Comparison of ENCODE assay signal across 23 mouse cellular contexts in the genomic region with DNA sequence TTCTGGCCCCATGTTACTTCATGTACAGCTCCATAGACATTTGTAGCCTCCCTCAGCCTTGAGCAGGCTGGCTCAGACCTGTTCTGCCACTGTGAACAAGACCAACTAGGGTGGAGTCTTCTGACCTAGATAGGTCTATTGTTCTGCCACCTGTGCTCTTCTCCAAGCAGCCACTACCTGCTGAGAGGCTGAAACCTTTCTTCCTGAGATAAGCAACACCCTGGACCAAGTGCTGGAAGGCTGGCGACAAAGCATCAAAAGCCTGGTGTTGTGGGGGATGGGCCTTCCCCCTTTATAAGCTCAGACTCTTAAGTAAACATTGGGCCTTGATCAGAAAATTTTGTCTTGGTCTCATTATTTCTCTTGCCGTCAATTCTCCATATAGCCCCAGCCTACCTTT.
"Had no signal": no experiment of that assay in that cellular context is flagged by ENCODE, and none has a peak within 500 bp of the region (broad histone marks: within the 10 kb centered on the region; RNA-seq: fewer than 3 reads in every experiment).

No protein-coding gene starts in this region.

- ATAC-seq: hindbrain, postnatal 0 days; intestine, postnatal 0 days; liver, embryonic 12.5 days had no signal

- H3K9ac ChIP-seq: heart, embryonic 13.5 days; heart, embryonic 15.5 days; hindbrain, embryonic 13.5 days; hindbrain, embryonic 15.5 days; limb, embryonic 12.5 days; liver, embryonic 12.5 days; liver, embryonic 14.5 days had no signal

- H3K4me1 ChIP-seq: heart, embryonic 13.5 days; heart, embryonic 15.5 days; hindbrain, embryonic 13.5 days; hindbrain, embryonic 15.5 days; limb, embryonic 10.5 days; limb, embryonic 12.5 days; liver, embryonic 12.5 days had no signal

- H3K4me3 ChIP-seq: heart, adult 2 months; heart, embryonic 13.5 days; heart, embryonic 15.5 days; hindbrain, embryonic 13.5 days; hindbrain, embryonic 15.5 days; layer of hippocampus, adult 2 months; left cerebral cortex, adult 2 months; limb, embryonic 10.5 days; limb, embryonic 12.5 days; liver, embryonic 12.5 days had no signal

- H3K27me3 ChIP-seq: heart, embryonic 13.5 days; heart, embryonic 15.5 days; hindbrain, embryonic 13.5 days; hindbrain, embryonic 15.5 days; limb, embryonic 12.5 days; liver, embryonic 12.5 days had no signal

- H3K9me3 ChIP-seq: heart, embryonic 13.5 days; heart, embryonic 15.5 days; hindbrain, embryonic 13.5 days; hindbrain, embryonic 15.5 days; limb, embryonic 10.5 days had no signal

- DNase-seq: gastrocnemius, postnatal 14 days; gastrocnemius, postnatal 36 days; heart, postnatal 14 days; heart, postnatal 36 days; kidney, adult 18-20 months; kidney, adult 8-10 months; kidney, postnatal 10 days; kidney, postnatal 25 days; kidney, postnatal 4 days had no signal

- H3K27ac ChIP-seq: heart, adult 2 months; heart, embryonic 13.5 days; heart, embryonic 15.5 days; hindbrain, embryonic 13.5 days; hindbrain, embryonic 15.5 days; hindbrain, postnatal 0 days; layer of hippocampus, adult 2 months; left cerebral cortex, adult 2 months; limb, embryonic 10.5 days; limb, embryonic 12.5 days; liver, embryonic 12.5 days; liver, embryonic 14.5 days had no signal

- H3K4me2 ChIP-seq: heart, embryonic 11.5 days; heart, embryonic 13.5 days; heart, embryonic 15.5 days; hindbrain, embryonic 13.5 days; hindbrain, embryonic 15.5 days; limb, embryonic 12.5 days; liver, embryonic 12.5 days had no signal

- H3K36me3 ChIP-seq: heart, embryonic 13.5 days; heart, embryonic 15.5 days; hindbrain, embryonic 13.5 days; hindbrain, embryonic 15.5 days; limb, embryonic 10.5 days; limb, embryonic 12.5 days; liver, embryonic 12.5 days had no signal
